Mouse (Mus musculus): ENCODE measurements around the gene Spry2.
A peak's percentile ranks its signal among the peaks of the same experiment; 100 is the strongest.

The Spry2 gene

DNA sequence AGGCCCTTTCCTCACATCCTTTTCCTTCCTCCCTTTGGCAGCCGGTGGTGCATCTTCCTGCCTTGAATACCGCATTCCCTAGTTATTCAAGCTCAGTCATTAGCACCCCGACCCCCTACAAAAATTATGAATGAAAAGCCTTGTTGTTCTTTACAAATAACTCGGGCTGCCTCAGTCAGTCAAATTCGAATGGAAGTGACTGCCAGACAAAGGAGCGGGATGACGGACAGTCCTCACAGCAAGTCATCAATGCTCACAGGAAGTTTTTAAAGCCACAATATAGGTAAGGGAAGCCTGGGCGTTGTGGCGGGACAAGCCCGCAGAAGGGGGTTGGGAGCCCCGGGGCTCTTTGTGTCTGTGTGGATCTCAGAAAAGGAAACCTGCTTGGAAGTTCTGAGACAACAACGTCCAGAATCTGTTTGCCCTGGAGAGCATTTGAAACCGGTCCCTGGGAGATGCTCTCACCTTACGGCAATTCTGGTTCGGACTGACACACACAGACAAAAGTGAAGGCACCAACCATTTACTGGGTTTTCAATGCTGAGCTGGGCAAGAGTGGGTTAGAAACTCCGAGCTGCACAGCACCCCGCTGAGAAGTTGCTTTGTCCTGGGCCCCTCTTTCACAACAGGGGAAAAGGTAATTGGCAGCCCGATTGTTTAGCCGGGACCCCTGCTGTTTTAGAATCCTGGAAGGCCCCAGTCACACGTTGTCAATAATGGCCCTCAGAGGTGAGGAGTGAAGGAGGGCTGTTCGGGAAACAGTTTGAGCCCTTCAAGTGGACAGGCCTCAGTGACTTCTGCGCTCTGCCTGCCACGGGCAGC, 24.0 kb upstream of the Spry2 start:
- peaks cover 43% of the 10 kb centered on the region for H3K4me1 ChIP-seq (replicated peaks; ENCODE audit: low read depth, low read length)
- no peaks in the 10 kb centered on the region for H3K36me3 ChIP-seq (ENCODE audit: insufficient read depth, low read length)
- no peaks in the 10 kb centered on the region for H3K27me3 ChIP-seq (ENCODE audit: insufficient read depth, low read length)
- TF ChIP-seq CTCF (conservative IDR thresholded peaks at IDR 0.05; ENCODE audit: low read length) = no peak
- peak; percentile 84 for TF ChIP-seq NANOG (IDR thresholded peaks at IDR 0.05; ENCODE audit: borderline replicate concordance, low read length)
- TF ChIP-seq POU5F1 (IDR thresholded peaks at IDR 0.05; ENCODE audit: borderline replicate concordance, low read length) = no peak
- H3K9me3 ChIP-seq (ENCODE audit: low read length) = peaks cover 44% of the 10 kb centered on the region
- peak overlapping the region; percentile 49 for H3K4me3 ChIP-seq (replicated peaks; ENCODE audit: low read length)

GRCm38 (mm10) chr14:105907216-105907615, 10.6 kb upstream of the Spry2 start:
- TF ChIP-seq NANOG (IDR thresholded peaks at IDR 0.05; ENCODE audit: borderline replicate concordance, low read length) = no peak
- TF ChIP-seq POU5F1 (IDR thresholded peaks at IDR 0.05; ENCODE audit: borderline replicate concordance, low read length) = no peak
- Histone ChIP-seq H3K9me3 (ENCODE audit: low read length) (no peaks in the 10 kb centered on the region), H3K36me3 (ENCODE audit: insufficient read depth, low read length) (no peaks in the 10 kb centered on the region), H3K4me1 (replicated peaks; ENCODE audit: low read depth, low read length) (peaks cover 27% of the 10 kb centered on the region), H3K27me3 (ENCODE audit: insufficient read depth, low read length) (no peaks in the 10 kb centered on the region), H3K4me3 (replicated peaks; ENCODE audit: low read length) (no peak overlapping the region)

- no peak overlapping the region for H3K4me3 ChIP-seq (replicated peaks; ENCODE audit: low read length)
- H3K36me3 ChIP-seq (ENCODE audit: insufficient read depth, low read length) = no peaks in the 10 kb centered on the region
- H3K4me1 ChIP-seq (replicated peaks; ENCODE audit: low read depth, low read length) = peaks cover 40% of the 10 kb centered on the region
- no peaks in the 10 kb centered on the region for H3K27me3 ChIP-seq (ENCODE audit: insufficient read depth, low read length)
- H3K9me3 ChIP-seq (ENCODE audit: low read length) = no peaks in the 10 kb centered on the region
- no peak for TF ChIP-seq CTCF (conservative IDR thresholded peaks at IDR 0.05; ENCODE audit: low read length)
- TF ChIP-seq NANOG (IDR thresholded peaks at IDR 0.05; ENCODE audit: borderline replicate concordance, low read length) = no peak
- TF ChIP-seq POU5F1 (IDR thresholded peaks at IDR 0.05; ENCODE audit: borderline replicate concordance, low read length) = no peak
Observed at GRCm38 (mm10) chr14:105905935-105906334, 9.3 kb upstream of the Spry2 start.

DNA sequence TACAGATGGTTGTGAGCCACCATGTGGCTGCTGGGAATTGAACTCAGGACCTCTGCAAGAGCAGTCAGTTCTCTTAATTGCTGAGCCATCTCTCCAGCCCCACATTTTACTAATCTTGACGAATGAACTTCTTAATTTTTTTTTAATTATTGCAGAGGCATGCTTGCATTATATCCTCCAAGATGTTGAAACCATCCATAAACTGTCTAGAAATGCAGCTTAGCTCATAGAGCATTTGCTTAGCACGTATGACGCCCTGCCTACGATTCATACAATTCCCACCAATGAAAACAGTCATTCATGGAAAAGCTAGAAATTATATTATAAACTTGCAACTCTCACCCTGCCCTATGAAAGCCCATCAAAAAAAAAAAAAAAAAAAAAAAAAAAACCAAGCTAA, 8.9 kb upstream of the Spry2 start:
- Histone ChIP-seq H3K4me1 (replicated peaks; ENCODE audit: low read depth, low read length) (peaks cover 44% of the 10 kb centered on the region), H3K27me3 (ENCODE audit: insufficient read depth, low read length) (no peaks in the 10 kb centered on the region), H3K4me3 (replicated peaks; ENCODE audit: low read length) (no peak overlapping the region), H3K9me3 (ENCODE audit: low read length) (no peaks in the 10 kb centered on the region), H3K36me3 (ENCODE audit: insufficient read depth, low read length) (no peaks in the 10 kb centered on the region)
- TF ChIP-seq NANOG (IDR thresholded peaks at IDR 0.05; ENCODE audit: borderline replicate concordance, low read length) (no peak), POU5F1 (IDR thresholded peaks at IDR 0.05; ENCODE audit: borderline replicate concordance, low read length) (no peak), CTCF (conservative IDR thresholded peaks at IDR 0.05; ENCODE audit: low read length) (no peak)

DNA sequence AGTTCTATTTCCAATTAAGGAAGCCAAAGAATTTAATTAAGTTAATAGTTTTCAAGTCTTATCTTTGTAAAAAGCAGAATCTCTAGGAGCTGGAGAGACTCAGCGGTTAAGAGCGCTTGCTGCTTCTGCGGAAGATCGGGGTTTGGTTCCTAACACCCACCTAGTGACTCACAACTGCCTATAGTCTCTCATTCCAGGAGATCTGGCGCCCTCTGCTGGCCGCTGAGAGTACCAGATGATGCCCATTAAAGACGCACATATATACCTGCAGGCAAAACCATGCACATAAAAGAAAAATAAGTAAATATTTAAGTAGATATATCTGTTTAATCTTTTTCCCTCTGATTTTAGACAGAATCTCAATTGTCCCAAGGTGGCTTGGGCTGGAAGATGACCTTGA, 6.2 kb upstream of the Spry2 start:
- TF ChIP-seq NANOG (IDR thresholded peaks at IDR 0.05; ENCODE audit: borderline replicate concordance, low read length) (no peak), CTCF (conservative IDR thresholded peaks at IDR 0.05; ENCODE audit: low read length) (peak; percentile 76)
- Histone ChIP-seq H3K9me3 (ENCODE audit: low read length) (no peaks in the 10 kb centered on the region), H3K4me1 (replicated peaks; ENCODE audit: low read depth, low read length) (peaks cover 59% of the 10 kb centered on the region), H3K4me3 (replicated peaks; ENCODE audit: low read length) (no peak overlapping the region), H3K36me3 (ENCODE audit: insufficient read depth, low read length) (no peaks in the 10 kb centered on the region), H3K27me3 (ENCODE audit: insufficient read depth, low read length) (no peaks in the 10 kb centered on the region)

DNA sequence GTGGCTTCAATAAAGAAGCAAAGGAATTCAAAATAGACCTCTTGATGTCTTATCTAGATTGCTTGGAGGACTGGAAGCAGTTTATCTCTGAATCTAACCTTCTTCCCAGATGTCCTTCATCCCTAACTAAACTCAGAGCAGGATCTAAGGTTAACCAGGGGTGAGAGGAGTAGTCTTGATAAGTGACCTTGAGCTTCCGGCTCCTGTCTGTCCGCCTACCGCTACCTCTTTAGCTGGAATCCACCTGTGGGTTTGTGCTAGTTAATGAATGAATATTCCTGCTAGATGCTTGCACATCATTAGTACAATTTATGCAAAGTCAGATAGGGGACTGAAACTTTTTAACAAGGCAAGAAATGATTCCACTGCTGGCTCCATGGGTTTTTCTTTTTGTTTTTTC, 4.2 kb upstream of the Spry2 start:
- no peak overlapping the region for H3K4me3 ChIP-seq (replicated peaks; ENCODE audit: low read length)
- no peaks in the 10 kb centered on the region for H3K27me3 ChIP-seq (ENCODE audit: insufficient read depth, low read length)
- H3K36me3 ChIP-seq (ENCODE audit: insufficient read depth, low read length) = no peaks in the 10 kb centered on the region
- peaks cover 59% of the 10 kb centered on the region for H3K4me1 ChIP-seq (replicated peaks; ENCODE audit: low read depth, low read length)
- no peaks in the 10 kb centered on the region for H3K9me3 ChIP-seq (ENCODE audit: low read length)
- TF ChIP-seq CTCF (conservative IDR thresholded peaks at IDR 0.05; ENCODE audit: low read length) (no peak), NANOG (IDR thresholded peaks at IDR 0.05; ENCODE audit: borderline replicate concordance, low read length) (no peak), POU5F1 (IDR thresholded peaks at IDR 0.05; ENCODE audit: borderline replicate concordance, low read length) (no peak)

GRCm38 (mm10) chr14:105899116-105899515, 2.5 kb upstream of the Spry2 start:
- TF ChIP-seq CTCF (conservative IDR thresholded peaks at IDR 0.05; ENCODE audit: low read length) (no peak), POU5F1 (IDR thresholded peaks at IDR 0.05; ENCODE audit: borderline replicate concordance, low read length) (no peak), NANOG (IDR thresholded peaks at IDR 0.05; ENCODE audit: borderline replicate concordance, low read length) (no peak)
- H3K36me3 ChIP-seq (ENCODE audit: insufficient read depth, low read length) = peaks cover 10% of the 10 kb centered on the region; the same call in 1 of the 2 replicates
- H3K27me3 ChIP-seq (ENCODE audit: insufficient read depth, low read length) = no peaks in the 10 kb centered on the region
- H3K4me3 ChIP-seq (replicated peaks; ENCODE audit: low read length) = peak overlapping the region; percentile 84
- H3K4me1 ChIP-seq (replicated peaks; ENCODE audit: low read depth, low read length) = peaks cover 45% of the 10 kb centered on the region
- no peaks in the 10 kb centered on the region for H3K9me3 ChIP-seq (ENCODE audit: low read length)

DNA sequence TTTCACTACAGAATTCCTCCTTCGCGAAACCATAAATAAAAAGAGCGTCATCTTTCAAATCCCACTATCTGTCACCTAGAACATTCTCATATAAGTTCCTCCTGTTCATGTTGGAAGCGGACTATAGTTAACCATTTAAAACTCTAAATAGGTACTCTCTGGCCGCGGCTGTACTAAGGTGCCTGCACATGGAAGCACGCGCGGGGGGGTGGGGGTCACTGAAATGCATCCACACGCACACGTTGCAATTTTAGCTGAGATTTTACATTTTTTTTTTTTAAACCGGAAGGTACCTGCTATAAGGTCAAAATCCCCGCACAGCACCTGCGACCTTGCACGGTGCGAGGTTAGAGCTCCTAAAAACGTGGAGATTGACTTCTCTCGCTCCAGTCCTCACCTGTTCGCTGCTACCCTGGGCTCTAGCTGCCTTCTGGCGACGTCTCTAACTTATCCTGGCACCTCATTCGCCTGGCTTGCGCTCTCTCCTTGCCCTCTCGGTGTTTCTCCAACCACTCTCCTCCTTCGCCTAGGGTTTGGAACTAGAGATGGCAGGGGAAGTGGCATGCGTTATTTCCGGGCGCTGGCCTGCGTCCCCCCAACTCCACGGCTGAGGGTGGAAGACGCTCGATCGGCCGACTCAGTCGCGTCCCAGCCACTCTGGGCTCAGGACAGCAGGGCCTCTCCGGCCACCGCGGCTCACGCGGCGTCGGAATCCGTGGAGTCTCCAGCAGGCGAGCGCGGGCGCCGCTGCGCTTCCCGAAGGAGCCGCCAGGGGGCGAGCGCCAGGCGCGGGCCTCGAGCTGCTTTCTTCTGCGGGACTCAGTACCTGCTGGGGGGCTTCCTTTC, 1.9 kb upstream of the Spry2 start:
- Histone ChIP-seq H3K4me3 (replicated peaks; ENCODE audit: low read length) (peak overlapping the region; percentile 84), H3K4me1 (replicated peaks; ENCODE audit: low read depth, low read length) (peaks cover 39% of the 10 kb centered on the region), H3K36me3 (ENCODE audit: insufficient read depth, low read length) (peaks cover 16% of the 10 kb centered on the region), H3K9me3 (ENCODE audit: low read length) (no peaks in the 10 kb centered on the region), H3K27me3 (ENCODE audit: insufficient read depth, low read length) (no peaks in the 10 kb centered on the region)
- no peak for TF ChIP-seq POU5F1 (IDR thresholded peaks at IDR 0.05; ENCODE audit: borderline replicate concordance, low read length)
- no peak for TF ChIP-seq NANOG (IDR thresholded peaks at IDR 0.05; ENCODE audit: borderline replicate concordance, low read length)

Measured in E14TG2a.4 (cell line).